Mouse (Mus musculus) liver, postnatal 0 days (tissue): Measurements from ENCODE around the gene Arid4b. TPM values are rescaled to one million over a fixed set of nuclear protein-coding genes. Genes with fewer than 3 reads are reported as not detected.
A peak's percentile ranks its signal among the peaks of the same experiment; 100 is the strongest.

Source experiments
- ATAC-seq: fragments of 200-750 bp; cut with Nextera tagmentation; 2 replicates; pipeline ENCODE4 v1.8.0; 2017; ENCODE audit warnings: mild to moderate bottlenecking, moderate library complexity
- DNase-seq: peaks from one replicate; pipeline ENCODE4 v3.0.0-alpha.2; 2016
- H3K27ac ChIP-seq: fragments of 300-500 bp; sonication (generic); 2 replicates; pipeline ENCODE4 v1.5.1; 2014; ENCODE audit warnings: antibody characterized with exemption, moderate library complexity, mild to moderate bottlenecking, low read depth
- H3K27me3 ChIP-seq: fragments of 300-500 bp; sonication (generic); 2 replicates; pipeline ENCODE4 v1.6.1; 2014; ENCODE audit warnings: low read length, control low read depth, mixed read lengths; ENCODE audit not compliant: insufficient read depth
- H3K36me3 ChIP-seq: fragments of 300-500 bp; sonication (generic); replicated peaks from 2 replicates; pipeline ENCODE4 v1.6.1; 2014; ENCODE audit warnings: mild to moderate bottlenecking, control low read depth, low read length, moderate library complexity, mixed read lengths; ENCODE audit not compliant: insufficient read depth
- H3K4me1 ChIP-seq: fragments of 300-500 bp; sonication (generic); 2 replicates; pipeline ENCODE4 v1.6.1; 2014; ENCODE audit warnings: antibody characterized with exemption, mild to moderate bottlenecking, control low read depth; ENCODE audit not compliant: insufficient read depth
- H3K4me2 ChIP-seq: fragments of 300-500 bp; sonication (generic); 2 replicates; pipeline ENCODE4 v1.6.1; 2014; ENCODE audit warnings: low read depth, mild to moderate bottlenecking, low read length, moderate library complexity, mixed read lengths
- H3K4me3 ChIP-seq: fragments of 300-500 bp; sonication (generic); 2 replicates; pipeline ENCODE4 v1.5.1; 2014; ENCODE audit warnings: low read depth, low read length
- H3K9ac ChIP-seq: fragments of 300-500 bp; sonication (generic); replicated peaks from 2 replicates; pipeline ENCODE4 v1.6.1; 2014; ENCODE audit warnings: mild to moderate bottlenecking, moderate library complexity
- H3K9me3 ChIP-seq: fragments of 300-500 bp; sonication (generic); 2 replicates; pipeline ENCODE4 v1.6.1; 2016; ENCODE audit warnings: mild to moderate bottlenecking, control low read depth, low read length, mixed read lengths
- CTCF ChIP-seq: sonication (generic); IDR thresholded peaks from 2 replicates; pipeline ENCODE4 v1.5.1; 2016; ENCODE audit warnings: antibody characterized with exemption, low read depth
- EP300 ChIP-seq: IDR thresholded peaks from 2 replicates; pipeline ENCODE4 v1.6.1; 2016; ENCODE audit warnings: antibody characterized with exemption, low read depth, mild to moderate bottlenecking
- WGBS: fragments of 180-500 bp; shearing (Covaris S2); extraction: QIAGEN DNeasy Blood & Tissue Kit; methylation state at CpG from one replicate; pipeline ENCODE4 v1.1.7; 2014; ENCODE audit not compliant: insufficient replicate concordance; 5-methylcytosine and 5-hydroxymethylcytosine counted together
- polyA plus RNA-seq: library from polyadenylated mRNA; unstranded; fragments of >200 nt; fragmentation: Nextera tagmentation; extraction: Ambion mirVana; gene quantifications from 2 replicates; pipeline ENCODE4 v1.2.1, GENCODE M21; 2015

Gene Arid4b
- polyA plus RNA-seq, 1 experiment from 2014 or later, result 17.1 TPM

DNA sequence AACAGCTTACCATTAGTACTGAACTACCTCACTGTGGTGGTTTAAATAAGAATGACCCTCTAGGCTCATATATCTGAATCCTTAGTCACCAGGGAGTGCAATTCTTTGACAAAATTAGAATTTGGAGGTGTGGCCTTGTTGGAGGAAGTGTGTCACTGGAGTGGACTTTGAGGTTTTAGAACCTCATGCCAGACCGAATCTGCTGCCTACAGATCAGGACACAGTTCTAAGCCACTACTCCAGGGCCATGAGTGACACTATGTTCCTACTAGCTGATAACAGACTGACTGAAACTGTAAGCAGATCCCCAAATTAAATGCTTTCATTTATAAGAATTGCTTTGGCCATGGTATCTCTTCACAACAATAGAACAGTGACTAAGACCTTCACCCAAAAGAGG, 13.2 kb upstream of the Arid4b start:
- H3K4me2 ChIP-seq, result no peak overlapping the region
- no peak overlapping the region for H3K4me3 ChIP-seq
- H3K9me3 ChIP-seq, result no peaks in the 10 kb centered on the region
- peaks cover 15% of the 10 kb centered on the region for H3K36me3 ChIP-seq
- no peak overlapping the region for H3K27ac ChIP-seq
- WGBS, result 63% methylated on average over 1 of the region's 1 CpGs
- no peaks in the 10 kb centered on the region for H3K4me1 ChIP-seq
- no peak overlapping the region for H3K9ac ChIP-seq
- DNase-seq (no peak), ATAC-seq (no peak)
- no peaks in the 10 kb centered on the region for H3K27me3 ChIP-seq
- TF ChIP-seq EP300 (no peak), CTCF (no peak)

DNA sequence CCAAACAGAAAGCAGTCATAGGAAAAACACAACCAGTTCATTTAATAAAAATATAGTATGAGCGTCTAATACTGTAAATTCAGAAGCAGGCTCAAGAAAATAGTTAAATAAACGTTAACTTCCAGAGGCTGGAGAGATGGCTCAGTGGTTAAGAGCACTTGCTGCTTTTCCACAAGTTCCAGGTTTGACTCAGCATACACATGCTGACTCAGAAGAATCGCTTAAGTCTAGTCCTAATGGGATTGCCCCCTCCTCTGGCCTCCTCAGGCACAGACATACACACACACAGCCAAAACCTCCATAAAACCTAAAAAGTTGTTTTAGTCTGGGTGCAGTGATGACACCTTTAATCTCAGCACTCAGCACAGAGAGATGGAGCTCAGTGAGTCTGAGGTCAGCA, 6.2 kb upstream of the Arid4b start:
- H3K27me3 ChIP-seq, result no peaks in the 10 kb centered on the region
- WGBS, result 89% methylated on average over 3 of the region's 3 CpGs
- peaks cover 10% of the 10 kb centered on the region for H3K4me1 ChIP-seq
- no peak overlapping the region for H3K4me2 ChIP-seq
- no peak overlapping the region for H3K9ac ChIP-seq
- ATAC-seq, result no peak
- peaks cover 27% of the 10 kb centered on the region for H3K36me3 ChIP-seq
- no peaks in the 10 kb centered on the region for H3K9me3 ChIP-seq
- no peak overlapping the region for H3K4me3 ChIP-seq
- H3K27ac ChIP-seq, result no peak overlapping the region
- TF ChIP-seq CTCF (no peak), EP300 (no peak)
- DNase-seq, result no peak

- TF ChIP-seq CTCF (no peak), EP300 (no peak)
- H3K9me3 ChIP-seq, result no peaks in the 10 kb centered on the region
- H3K27me3 ChIP-seq, result no peaks in the 10 kb centered on the region
- peaks cover 19% of the 10 kb centered on the region for H3K36me3 ChIP-seq
- H3K4me3 ChIP-seq, result no peak overlapping the region
- H3K4me2 ChIP-seq, result no peak overlapping the region
- H3K4me1 ChIP-seq, result peaks cover 13% of the 10 kb centered on the region
- no peak for DNase-seq
- H3K27ac ChIP-seq, result no peak overlapping the region
- ATAC-seq, result no peak
- no peak overlapping the region for H3K9ac ChIP-seq
These were observed 3.5 kb upstream of the Arid4b start for GRCm38 (mm10) chr13:14059582-14059981.

- peak overlapping the region; percentile 72 for H3K4me2 ChIP-seq
- peaks cover 4% of the 10 kb centered on the region; the same call in 1 of the 2 replicates for H3K36me3 ChIP-seq
- peaks cover 13% of the 10 kb centered on the region for H3K4me1 ChIP-seq
- H3K4me3 ChIP-seq, result peak overlapping the region; percentile 95
- peak overlapping the region; percentile 80 for H3K9ac ChIP-seq
- no peak for DNase-seq
- H3K27ac ChIP-seq, result peak overlapping the region; percentile 95
- 4% methylated on average over 11 of the region's 11 CpGs for WGBS
- TF ChIP-seq CTCF (no peak), EP300 (no peak)
- H3K9me3 ChIP-seq, result no peaks in the 10 kb centered on the region
- H3K27me3 ChIP-seq, result no peaks in the 10 kb centered on the region
- ATAC-seq, result no peak
These were observed 621 bp upstream of the Arid4b start for GRCm38 (mm10) chr13:14062209-14063012.

GRCm38 (mm10) chr13:14063942-14064271, 875 bp downstream of the Arid4b start:
- WGBS, result 1% methylated on average over 14 of the region's 31 CpGs
- peak; percentile 29 for ATAC-seq

GRCm38 (mm10) chr13:14064341-14065027, 1.5 kb downstream of the Arid4b start:
- TF ChIP-seq EP300, result no peak
- TF ChIP-seq CTCF, result no peak
- peak overlapping the region; percentile 95 for H3K27ac ChIP-seq
- peak overlapping the region; percentile 98 for H3K9ac ChIP-seq
- peaks cover 13% of the 10 kb centered on the region for H3K4me1 ChIP-seq
- under 1% methylated on average over 59 of the region's 65 CpGs for WGBS
- H3K36me3 ChIP-seq, result no peaks in the 10 kb centered on the region; the same call in 1 of the 2 replicates
- peak; percentile 68 for DNase-seq
- peak overlapping the region; percentile 78 for H3K4me2 ChIP-seq
- H3K27me3 ChIP-seq, result no peaks in the 10 kb centered on the region
- ATAC-seq, result no peak
- no peaks in the 10 kb centered on the region for H3K9me3 ChIP-seq
- H3K4me3 ChIP-seq, result peak overlapping the region; percentile 95

More at GRCm38 (mm10) chr13:14063942-14064271, 875 bp downstream of the Arid4b start:
- Histone ChIP-seq H3K4me3 (peak overlapping the region; percentile 95), H3K9ac (peak overlapping the region; percentile 98), H3K9me3 (no peaks in the 10 kb centered on the region), H3K4me2 (peak overlapping the region; percentile 78), H3K27ac (peak overlapping the region; percentile 95), H3K36me3 (peaks cover 1% of the 10 kb centered on the region; the same call in 1 of the 2 replicates), H3K4me1 (peaks cover 13% of the 10 kb centered on the region), H3K27me3 (no peaks in the 10 kb centered on the region)
- no peak for DNase-seq
- TF ChIP-seq CTCF (no peak), EP300 (no peak)
